Mouse (Mus musculus) limb, embryonic 14.5 days (tissue): ENCODE measurements around the gene Zmat5. TPM values are rescaled to one million over a fixed set of nuclear protein-coding genes. Genes with fewer than 3 reads are reported as not detected.
A peak's percentile ranks its signal among the peaks of the same experiment; 100 is the strongest.

Source experiments
- ATAC-seq: fragments of 200-750 bp; cut with Nextera tagmentation; 2 replicates; pipeline ENCODE4 v1.8.0; 2017; ENCODE audit warnings: low read depth, moderate number of reproducible peaks, moderate TSS enrichment; ENCODE audit not compliant: low FRiP score
- DNase-seq: peaks from one replicate; pipeline ENCODE4 v3.0.0-alpha.2; 2015; ENCODE audit warnings: low spot score
- H3K27ac ChIP-seq: fragments of 300-500 bp; sonication (generic); replicated peaks from 2 replicates; pipeline ENCODE4 v1.5.1; 2014; ENCODE audit warnings: low read depth, mild to moderate bottlenecking, low read length, moderate library complexity, mixed read lengths
- H3K27me3 ChIP-seq: fragments of 300-500 bp; sonication (generic); 2 replicates; pipeline ENCODE4 v1.6.1; 2014; ENCODE audit warnings: low read length, mixed read lengths; ENCODE audit not compliant: control insufficient read depth, insufficient read depth
- H3K36me3 ChIP-seq: fragments of 300-500 bp; sonication (generic); 2 replicates; pipeline ENCODE4 v1.6.1; 2014; ENCODE audit warnings: mild to moderate bottlenecking, low read length, moderate library complexity, mixed read lengths; ENCODE audit not compliant: control insufficient read depth, insufficient read depth
- H3K4me1 ChIP-seq: fragments of 300-500 bp; sonication (generic); 2 replicates; pipeline ENCODE4 v1.6.1; 2014; ENCODE audit warnings: antibody characterized with exemption, low read length, mixed read lengths; ENCODE audit not compliant: control insufficient read depth, insufficient read depth
- H3K4me2 ChIP-seq: fragments of 300-500 bp; sonication (generic); replicated peaks from 2 replicates; pipeline ENCODE4 v1.6.1; 2014; ENCODE audit warnings: low read depth, mild to moderate bottlenecking, low read length, moderate library complexity; ENCODE audit not compliant: severe bottlenecking
- H3K4me3 ChIP-seq: fragments of 300-500 bp; sonication (generic); replicated peaks from 2 replicates; pipeline ENCODE4 v1.5.1; 2014; ENCODE audit warnings: low read length
- H3K9ac ChIP-seq: fragments of 300-500 bp; sonication (generic); 2 replicates; pipeline ENCODE4 v1.6.1; 2014; ENCODE audit warnings: mild to moderate bottlenecking, low read depth, low read length, moderate library complexity; ENCODE audit not compliant: severe bottlenecking
- H3K9me3 ChIP-seq: fragments of 300-500 bp; sonication (generic); 2 replicates; pipeline ENCODE4 v1.6.1; 2016; ENCODE audit warnings: low read length; ENCODE audit not compliant: control insufficient read depth
- POLR2A ChIP-seq: fragments of 200-500 bp; IDR thresholded peaks from 2 replicates; pipeline ENCODE4 v1.8.0; 2012; ENCODE audit warnings: inconsistent platforms, mild to moderate bottlenecking, moderate library complexity, borderline replicate concordance; ENCODE audit not compliant: insufficient read depth, insufficient read length; ENCODE audit errors: extremely low read depth
- WGBS: fragments of 180-500 bp; shearing (Covaris S2); extraction: QIAGEN DNeasy Blood & Tissue Kit; methylation state at CpG from one replicate; pipeline ENCODE4 v1.1.7; 2014; 5-methylcytosine and 5-hydroxymethylcytosine counted together
- polyA plus RNA-seq, 2 experiments: library from polyadenylated mRNA; depleted of rRNA in 1 of 2; stranded (reverse) in 1 of 2; unstranded in 1 of 2; fragments of >200 nt; fragmentation: Nextera tagmentation in 1 of 2; extraction: Ambion mirVana in 1 of 2; gene quantifications; 2 replicates each; pipeline versions ENCODE4 v1.2.1 to v1.2.3; 2012 to 2014

Gene Zmat5
- polyA plus RNA-seq, 2 experiments: 42.1 to 56.4 TPM

- Histone ChIP-seq H3K4me1 (no peaks in the 10 kb centered on the region), H3K9me3 (no peaks in the 10 kb centered on the region), H3K27me3 (no peaks in the 10 kb centered on the region; the same call in 1 of the 2 replicates), H3K4me2 (no peak overlapping the region), H3K9ac (no peak overlapping the region), H3K4me3 (no peak overlapping the region), H3K36me3 (peaks cover 12% of the 10 kb centered on the region; the same call in 1 of the 2 replicates), H3K27ac (no peak overlapping the region)
- DNase-seq (no peak), ATAC-seq (no peak)
- no peak for TF ChIP-seq POLR2A
- WGBS: 59% methylated on average over 5 of the region's 5 CpGs
Measured at GRCm38 (mm10) chr11:4764476-4764875, 60.0 kb downstream of the Zmat5 start.

- Histone ChIP-seq H3K9ac (no peak overlapping the region), H3K27me3 (no peaks in the 10 kb centered on the region), H3K4me2 (no peak overlapping the region), H3K4me3 (no peak overlapping the region), H3K9me3 (no peaks in the 10 kb centered on the region), H3K36me3 (peaks cover 30% of the 10 kb centered on the region), H3K4me1 (no peaks in the 10 kb centered on the region), H3K27ac (no peak overlapping the region)
- ATAC-seq (no peak), DNase-seq (no peak)
- 73% methylated on average over 4 of the region's 4 CpGs for WGBS
- TF ChIP-seq POLR2A: no peak
Measured at GRCm38 (mm10) chr11:4768399-4768798, 63.9 kb downstream of the Zmat5 start.

DNA sequence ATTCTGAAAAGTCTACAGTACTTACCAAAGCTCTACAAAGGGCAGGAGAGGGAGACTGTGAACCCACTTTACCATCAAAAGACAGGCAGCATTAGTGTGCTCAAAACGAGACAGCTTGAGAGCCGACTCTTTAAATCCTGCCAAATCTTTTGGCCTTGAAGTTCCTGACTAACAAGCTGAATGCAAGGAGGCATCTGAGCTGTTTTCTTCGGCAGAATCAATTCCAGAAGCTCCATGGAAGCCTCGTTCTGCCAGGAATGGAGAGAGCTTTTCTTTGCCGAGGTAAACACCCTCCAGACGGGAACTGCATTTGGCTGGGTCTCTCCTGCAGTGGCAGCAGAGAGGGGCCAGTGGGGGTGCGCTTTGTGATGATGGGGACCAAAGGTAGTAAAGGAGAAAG is 64.8 kb downstream of the Zmat5 start:
- no peaks in the 10 kb centered on the region for H3K27me3 ChIP-seq
- no peak overlapping the region for H3K27ac ChIP-seq
- no peak overlapping the region for H3K4me3 ChIP-seq
- 63% methylated on average over 7 of the region's 7 CpGs for WGBS
- DNase-seq (no peak), ATAC-seq (no peak)
- no peaks in the 10 kb centered on the region for H3K9me3 ChIP-seq
- peaks cover 30% of the 10 kb centered on the region for H3K36me3 ChIP-seq
- no peak for TF ChIP-seq POLR2A
- H3K4me1 ChIP-seq: no peaks in the 10 kb centered on the region
- H3K9ac ChIP-seq: no peak overlapping the region
- no peak overlapping the region for H3K4me2 ChIP-seq

GRCm38 (mm10) chr11:4769881-4770280 is 65.4 kb downstream of the Zmat5 start:
- no peaks in the 10 kb centered on the region for H3K9me3 ChIP-seq
- no peak overlapping the region for H3K27ac ChIP-seq
- WGBS: 92% methylated on average over 6 of the region's 6 CpGs
- no peak overlapping the region for H3K4me2 ChIP-seq
- H3K4me1 ChIP-seq: no peaks in the 10 kb centered on the region
- ATAC-seq: no peak
- no peak for TF ChIP-seq POLR2A
- H3K4me3 ChIP-seq: no peak overlapping the region
- H3K9ac ChIP-seq: no peak overlapping the region
- no peak for DNase-seq
- peaks cover 33% of the 10 kb centered on the region for H3K36me3 ChIP-seq
- no peaks in the 10 kb centered on the region for H3K27me3 ChIP-seq

- TF ChIP-seq POLR2A: no peak
- Histone ChIP-seq H3K27me3 (no peaks in the 10 kb centered on the region), H3K9me3 (no peaks in the 10 kb centered on the region), H3K36me3 (peaks cover 43% of the 10 kb centered on the region), H3K4me1 (no peaks in the 10 kb centered on the region), H3K4me2 (no peak overlapping the region), H3K9ac (no peak overlapping the region), H3K4me3 (no peak overlapping the region), H3K27ac (no peak overlapping the region)
- DNase-seq (no peak), ATAC-seq (no peak)
- WGBS: 76% methylated on average over 7 of the region's 7 CpGs
Measured at GRCm38 (mm10) chr11:4771756-4772155, 67.3 kb downstream of the Zmat5 start.

GRCm38 (mm10) chr11:4772925-4773324 is 68.4 kb downstream of the Zmat5 start:
- no peaks in the 10 kb centered on the region for H3K27me3 ChIP-seq
- no peak overlapping the region for H3K27ac ChIP-seq
- no peaks in the 10 kb centered on the region for H3K9me3 ChIP-seq
- WGBS: 32% methylated on average over 3 of the region's 3 CpGs
- H3K36me3 ChIP-seq: peaks cover 50% of the 10 kb centered on the region
- H3K4me1 ChIP-seq: no peaks in the 10 kb centered on the region
- TF ChIP-seq POLR2A: no peak
- ATAC-seq: no peak
- H3K4me2 ChIP-seq: no peak overlapping the region
- peak; percentile 42 for DNase-seq
- H3K9ac ChIP-seq: no peak overlapping the region
- no peak overlapping the region for H3K4me3 ChIP-seq
